Mouse (Mus musculus) spleen, adult 2 months (tissue): ENCODE data around the gene Mrpl16.

Source experiments
- CTCF ChIP-seq: fragments of 200-500 bp; IDR thresholded peaks from 2 replicates; pipeline ENCODE4 v1.5.1; 2011; ENCODE audit warnings: mild to moderate bottlenecking, inconsistent platforms; ENCODE audit not compliant: insufficient read depth, insufficient read length, insufficient replicate concordance; ENCODE audit errors: extremely low read depth
- POLR2A ChIP-seq: fragments of 200-500 bp; IDR thresholded peaks from 2 replicates; pipeline ENCODE4 v1.6.1; 2011; ENCODE audit warnings: low read depth, low read length, inconsistent platforms

GRCm38 (mm10) chr19:11818199-11819142 lies 48.3 kb downstream of the Mrpl16 start:
- TF ChIP-seq CTCF (no peak), POLR2A (no peak)
